Mouse (Mus musculus): ENCODE data around the gene Cnmd. TPM values are rescaled to one million over a fixed set of nuclear protein-coding genes. Genes with fewer than 3 reads are reported as not detected.

The Cnmd gene
- total RNA-seq, 2 experiments from 2014 or later = 0.62 to 0.81 TPM

DNA sequence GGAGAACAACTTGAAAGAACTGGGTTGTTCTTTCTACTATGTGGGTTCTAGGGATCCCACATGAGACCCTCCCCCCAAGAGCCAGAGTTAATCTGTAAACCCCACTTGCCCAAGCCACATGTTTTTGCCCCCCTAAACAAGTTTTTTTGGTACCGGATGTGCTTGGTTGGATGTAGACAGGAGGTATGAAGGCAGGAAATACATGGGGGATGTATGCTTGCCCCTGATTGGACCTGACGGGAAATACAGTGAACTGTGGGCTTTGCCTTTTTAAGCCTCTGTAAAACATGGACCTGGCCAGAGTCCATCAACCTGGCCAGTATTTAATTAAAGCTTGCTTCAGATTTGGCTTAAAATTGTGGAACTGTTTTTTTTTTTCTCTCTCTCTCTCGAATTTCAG is 12.3 kb downstream of the Cnmd start:
- no peak for DNase-seq (ENCODE audit: low spot score)
- intact Hi-C loops (cut with DNase I) = no loop called here

DNA sequence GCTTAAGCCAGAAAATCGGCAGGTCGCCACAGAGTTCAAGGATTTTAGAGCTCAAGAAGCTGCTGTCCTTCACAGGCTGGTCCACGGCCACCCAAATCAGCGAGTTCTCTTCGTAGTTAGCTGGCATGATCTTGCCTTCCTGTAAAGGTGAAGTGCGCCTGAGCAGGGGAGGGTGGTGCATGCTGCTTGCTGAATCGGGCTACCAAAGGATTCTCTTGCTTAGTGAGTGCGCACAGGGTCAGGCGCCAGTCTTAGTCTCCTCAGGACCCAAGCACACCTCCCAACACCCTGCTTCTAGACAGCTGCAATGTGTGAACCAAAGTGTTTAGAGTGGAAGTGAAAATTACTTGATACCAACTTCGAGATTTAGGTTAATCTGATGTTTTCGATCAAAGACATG is 16.6 kb downstream of the Cnmd start:
- no peak for DNase-seq (ENCODE audit: low spot score)
- intact Hi-C loops (cut with DNase I) = no loop called here

DNA sequence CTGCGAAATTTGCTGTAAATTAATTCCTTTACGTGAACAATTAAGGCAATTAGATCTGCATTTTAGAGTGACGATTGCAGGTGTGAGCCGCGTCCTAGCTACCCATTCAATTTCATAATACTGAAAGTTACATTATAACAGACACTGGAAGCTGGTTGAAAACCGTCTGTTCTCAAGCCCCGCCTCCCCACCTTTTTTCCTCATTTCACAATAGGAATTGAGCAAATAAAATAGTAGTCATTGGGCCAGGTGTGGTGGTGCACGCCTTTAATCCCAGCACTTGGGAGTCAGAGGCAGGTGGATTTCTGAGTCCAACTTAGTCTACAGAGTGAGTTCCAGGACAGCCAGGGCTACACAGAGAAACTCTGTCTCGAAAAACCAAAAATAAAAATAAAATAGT is 19.9 kb downstream of the Cnmd start:
- DNase-seq (ENCODE audit: low spot score) = no peak
- intact Hi-C loops (cut with DNase I) = no loop called here

DNA sequence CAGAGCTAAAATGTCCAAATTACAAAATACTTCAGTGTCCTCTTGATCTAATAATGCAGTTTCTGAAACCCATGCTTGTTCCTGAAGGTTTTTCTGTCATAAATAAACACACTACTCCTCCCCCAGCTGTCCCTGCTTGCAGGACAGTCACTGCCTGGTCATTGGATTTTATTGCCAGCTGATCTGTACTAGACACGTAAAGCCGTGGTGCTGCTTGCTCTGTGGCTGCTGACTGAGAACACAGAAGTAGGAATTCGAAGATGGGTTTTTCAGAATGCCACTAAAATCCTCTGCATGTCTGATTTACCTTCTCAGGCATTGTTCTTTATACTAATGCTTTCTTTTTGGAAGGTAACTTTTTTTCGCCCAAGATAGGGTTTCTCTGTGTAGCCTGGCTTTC is 25.2 kb downstream of the Cnmd start:
- intact Hi-C loops (cut with DNase I) = no loop called here
- no peak for DNase-seq (ENCODE audit: low spot score)

DNA sequence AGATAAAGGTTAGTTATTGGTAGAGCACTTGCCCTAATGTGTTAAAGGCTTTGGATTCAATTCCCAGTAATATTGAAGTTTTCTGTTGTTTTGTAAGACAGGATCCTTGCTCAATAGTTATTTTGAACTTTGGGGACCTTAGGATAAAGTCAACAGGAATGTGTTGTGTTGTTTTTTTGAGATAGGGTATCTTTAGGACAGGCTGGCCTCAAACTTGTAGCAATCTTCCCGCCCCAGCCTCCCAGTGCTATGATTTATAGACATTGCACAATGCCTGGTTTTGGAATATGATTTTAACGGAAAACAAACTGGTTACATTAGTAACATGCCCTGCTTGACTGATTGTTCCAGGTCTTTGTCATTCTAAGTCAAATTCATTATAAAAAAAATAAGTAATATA is 28.8 kb downstream of the Cnmd start:
- DNase-seq (ENCODE audit: low spot score) = no peak
- intact Hi-C loops (cut with DNase I) = no loop called here

DNA sequence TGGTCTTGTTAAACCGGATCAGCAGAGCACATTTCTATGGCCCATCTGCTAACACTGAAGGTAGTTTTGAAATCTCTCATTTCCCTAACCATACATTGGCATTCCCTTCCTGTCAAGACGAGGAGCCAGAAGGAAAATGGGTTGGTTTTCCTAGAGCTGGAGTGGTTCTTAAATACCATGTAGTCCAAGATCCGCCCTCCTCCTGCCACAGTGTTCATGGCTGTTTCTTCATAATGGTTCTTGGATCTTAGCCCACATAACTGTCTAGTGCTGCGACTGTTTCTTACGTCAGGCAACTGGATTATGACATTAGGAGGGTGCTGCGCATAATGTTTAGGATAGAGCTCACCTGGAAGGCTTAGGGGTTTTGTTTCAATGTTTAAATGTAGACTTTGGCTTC is 29.6 kb downstream of the Cnmd start:
- intact Hi-C loops (cut with DNase I) = no loop called here

DNA sequence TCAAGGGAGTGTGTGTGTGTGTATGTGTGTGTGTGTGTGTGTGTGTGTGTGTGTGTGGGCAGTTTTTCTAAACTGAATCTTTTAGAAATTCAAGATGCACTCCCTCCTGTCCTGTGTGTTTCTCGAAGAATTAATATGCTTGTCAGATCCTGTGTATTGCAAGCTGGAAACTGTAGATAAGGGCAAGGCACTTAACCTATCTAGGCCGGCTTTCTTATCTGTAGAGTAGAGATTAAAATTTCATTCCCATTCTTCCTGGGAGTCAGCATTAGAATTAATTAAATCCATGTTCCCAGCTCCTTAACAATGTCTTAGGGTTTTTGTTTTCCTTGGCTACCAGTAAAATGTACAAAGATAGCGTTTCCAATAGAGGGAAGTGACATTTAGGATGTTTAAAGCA is 40.8 kb downstream of the Cnmd start:
- DNase-seq (ENCODE audit: low spot score) = no peak
- intact Hi-C loops (cut with DNase I) = loop anchor here (2.0 kb wide), 1 partner anchor 38 kb away; no protein-coding TSS in a partner anchor

More for the DNA sequence above, 29.6 kb downstream of the Cnmd start:
- no peak for DNase-seq (ENCODE audit: low spot score)

DNA sequence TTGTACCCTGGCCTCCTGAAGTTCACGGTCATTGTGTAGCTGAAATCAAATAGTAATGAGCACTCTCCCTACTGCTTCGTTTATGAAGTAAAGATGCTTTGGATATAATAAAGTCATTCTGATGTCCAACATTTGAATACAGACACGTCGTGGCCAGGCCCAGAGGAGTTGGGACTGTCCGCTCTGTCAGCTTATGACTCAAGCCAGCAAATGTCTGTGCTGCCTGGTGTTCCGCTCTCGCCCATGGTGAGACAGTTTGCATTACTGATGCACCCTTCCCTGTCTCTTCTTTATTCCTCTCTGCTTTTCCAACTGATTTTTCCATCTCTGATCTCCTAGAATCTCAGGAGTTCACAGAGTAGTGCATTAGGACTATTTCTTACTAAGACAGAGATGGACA is 42.2 kb downstream of the Cnmd start:
- DNase-seq (ENCODE audit: low spot score) = no peak
- intact Hi-C loops (cut with DNase I) = loop anchor here (2.0 to 10.0 kb wide), 2 partner anchors 39 to 295 kb away; no protein-coding TSS in a partner anchor

DNA sequence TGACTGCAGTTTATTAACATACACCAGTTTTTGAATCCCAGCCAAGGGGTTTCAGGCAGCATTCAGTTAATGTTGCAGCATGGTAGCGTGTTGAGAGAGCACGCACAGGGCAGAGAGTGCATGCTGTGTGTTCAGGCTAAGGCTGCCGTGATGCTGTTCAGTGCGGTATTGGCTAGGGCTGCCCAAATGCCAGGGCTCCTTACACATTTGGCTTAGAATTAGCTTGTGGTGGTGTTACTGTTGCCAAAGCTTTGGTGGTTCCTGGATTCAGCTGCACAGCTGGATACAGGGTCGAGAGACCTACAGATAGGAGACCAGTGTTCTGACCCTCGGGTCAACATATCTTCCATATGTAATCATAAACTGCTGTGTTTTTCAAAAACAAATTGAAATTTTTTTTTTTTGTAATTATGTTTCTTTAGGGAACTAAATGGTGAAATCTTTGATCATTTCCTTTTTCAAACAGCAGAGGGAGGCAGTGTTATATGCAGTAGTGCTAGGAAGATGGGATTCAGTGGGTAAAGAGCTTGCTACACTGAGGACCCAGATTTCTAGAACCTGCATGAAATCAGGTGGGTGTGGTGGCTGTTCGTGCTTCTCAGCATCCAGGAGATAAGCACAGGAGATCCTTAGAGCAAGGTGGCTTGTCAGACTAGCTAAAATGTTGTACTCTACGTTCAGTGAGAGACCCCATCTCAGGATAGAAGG is 44.7 kb downstream of the Cnmd start:
- DNase-seq (ENCODE audit: low spot score) = no peak
- intact Hi-C loops (cut with DNase I) = loop anchor here (1.0 to 10.0 kb wide), 2 partner anchors 120 to 298 kb away; no protein-coding TSS in a partner anchor

DNA sequence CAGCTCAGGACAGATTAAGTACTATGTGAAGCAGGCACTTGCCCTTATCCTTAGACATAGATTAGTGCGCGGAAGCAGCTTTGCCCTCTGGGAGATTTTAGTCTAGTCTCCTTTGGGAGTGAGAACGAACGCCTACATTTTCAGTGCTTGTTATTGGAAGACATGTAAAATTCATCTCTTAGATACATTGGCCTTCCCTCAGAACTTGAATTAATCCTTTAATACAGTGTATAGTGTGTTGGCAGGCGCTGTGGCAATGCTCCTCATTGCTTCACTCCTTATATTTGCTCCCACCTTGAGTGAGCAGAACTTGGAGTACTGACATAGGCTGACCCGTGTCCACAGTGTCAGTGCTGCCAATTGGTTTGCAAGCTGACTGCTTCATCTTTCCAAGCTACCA is 53.7 kb downstream of the Cnmd start:
- intact Hi-C loops (cut with DNase I) = no loop called here
- DNase-seq (ENCODE audit: low spot score) = no peak

DNA sequence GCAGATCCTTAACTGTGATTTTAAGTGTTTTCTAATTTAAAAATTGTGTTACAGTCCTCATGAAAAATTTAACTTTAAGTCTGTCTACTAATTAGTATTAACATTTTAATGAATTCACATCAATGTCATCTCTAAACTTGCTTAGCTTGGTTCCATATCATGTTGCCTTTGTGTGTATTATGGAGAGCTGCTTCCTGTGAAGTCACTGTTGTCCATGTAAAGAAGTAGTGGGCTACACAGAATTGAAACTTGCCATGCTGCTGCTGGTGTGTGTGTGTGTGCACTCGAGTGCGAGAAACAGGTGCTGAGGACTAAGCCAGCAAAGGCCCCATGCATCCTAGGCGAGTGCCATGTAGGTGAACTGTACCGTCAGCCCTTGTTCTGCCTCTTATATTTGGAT is 54.6 kb downstream of the Cnmd start:
- no peak for DNase-seq (ENCODE audit: low spot score)
- intact Hi-C loops (cut with DNase I) = no loop called here

DNA sequence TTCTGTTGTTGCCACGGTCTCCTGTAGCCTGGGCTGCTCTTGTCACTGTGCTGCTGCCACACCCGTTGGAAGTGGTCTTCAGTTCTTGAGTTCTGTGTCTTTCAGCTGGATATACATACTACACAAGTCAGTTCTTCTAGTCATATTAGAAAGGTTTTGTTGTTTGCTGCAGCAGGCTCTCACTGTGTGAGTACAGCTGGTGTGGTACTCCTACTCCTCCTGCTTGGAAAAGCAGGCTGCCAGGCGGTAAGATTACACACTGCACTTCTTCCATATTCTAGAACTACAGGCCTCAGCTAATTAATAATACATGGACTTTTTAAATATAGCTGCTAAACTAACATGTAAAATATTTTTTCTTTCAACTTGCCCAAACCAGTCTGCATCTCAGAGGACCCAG is 55.1 kb downstream of the Cnmd start:
- no peak for DNase-seq (ENCODE audit: low spot score)
- intact Hi-C loops (cut with DNase I) = no loop called here

DNA sequence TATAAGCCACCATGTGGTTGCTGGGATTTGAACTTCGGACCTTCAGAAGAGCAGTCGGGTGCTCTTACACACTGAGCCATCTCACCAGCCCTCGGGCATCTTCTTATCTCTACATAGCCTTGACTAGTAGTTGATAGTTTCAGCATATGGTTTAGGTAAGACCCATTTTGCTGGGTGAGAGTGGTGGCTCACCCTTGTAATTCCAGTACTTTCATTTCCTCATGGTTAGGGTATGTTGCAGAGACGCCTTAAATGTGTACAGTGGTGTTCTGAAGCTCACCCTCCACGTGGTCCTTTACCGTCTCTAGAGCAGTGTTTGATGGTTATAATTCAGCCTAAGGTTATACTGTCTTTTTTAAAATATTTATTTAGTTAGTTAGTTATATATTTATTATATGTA is 55.6 kb downstream of the Cnmd start:
- intact Hi-C loops (cut with DNase I) = no loop called here

DNA sequence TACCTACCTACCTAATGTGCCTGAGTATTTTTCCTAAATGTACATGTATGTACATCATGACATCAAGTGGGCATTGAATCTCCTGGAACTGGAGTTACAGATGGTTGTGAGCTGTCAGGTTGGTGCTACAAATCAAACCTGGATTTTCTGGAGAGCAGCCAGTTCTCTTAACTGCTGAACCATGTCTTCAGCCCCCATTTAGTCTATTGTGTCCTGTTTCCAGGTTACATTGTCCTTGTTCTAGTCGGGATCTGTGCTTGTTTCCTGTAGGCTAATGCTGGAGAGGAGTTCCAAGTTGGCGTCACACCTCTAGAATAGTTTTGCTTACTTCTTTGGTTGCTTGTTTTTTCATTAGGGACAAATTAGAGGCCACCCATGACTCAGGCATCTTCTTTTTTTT is 56.1 kb downstream of the Cnmd start:
- intact Hi-C loops (cut with DNase I) = no loop called here

More for the DNA sequence above, 55.6 kb downstream of the Cnmd start:
- DNase-seq (ENCODE audit: low spot score) = no peak

DNA sequence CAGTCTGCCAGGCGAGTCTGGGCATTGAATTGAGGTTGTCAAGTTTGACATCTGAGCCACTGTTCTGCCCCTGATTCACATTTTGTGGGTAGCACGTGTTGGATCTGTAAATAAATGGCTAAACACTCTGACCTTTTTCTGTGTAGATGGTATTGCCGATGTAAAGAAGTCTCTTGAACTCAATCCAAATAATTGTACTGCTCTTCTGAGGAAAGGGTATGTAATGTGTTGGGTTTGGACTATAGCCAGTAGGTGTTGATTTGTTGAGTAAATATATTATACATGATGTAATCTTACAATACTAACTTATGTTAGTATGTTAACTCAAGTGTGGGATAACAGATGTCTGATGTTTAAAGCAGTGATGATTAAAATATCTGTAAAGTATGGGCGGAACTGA is 65.4 kb downstream of the Cnmd start:
- intact Hi-C loops (cut with DNase I) = no loop called here
- DNase-seq (ENCODE audit: low spot score) = no peak

More for the DNA sequence above, 56.1 kb downstream of the Cnmd start:
- no peak for DNase-seq (ENCODE audit: low spot score)

DNA sequence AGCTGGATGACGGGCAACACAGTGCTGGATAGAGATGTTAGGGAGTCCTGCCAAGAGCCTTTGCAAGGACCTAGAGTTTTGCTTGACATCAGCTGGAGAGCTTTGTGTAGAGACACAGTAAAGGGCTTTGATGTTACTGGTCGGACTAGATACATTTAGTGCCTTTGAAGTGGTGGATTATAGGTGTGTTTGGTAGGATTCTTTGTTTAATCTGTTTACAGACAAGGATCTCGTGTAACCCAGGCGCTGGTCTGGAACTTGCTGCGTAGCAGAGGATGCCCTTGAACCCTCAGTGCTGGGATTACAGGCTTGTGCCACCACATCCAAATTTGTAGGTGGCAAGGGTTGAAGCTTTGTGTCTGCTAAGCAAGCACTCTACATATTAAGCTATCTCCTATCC is 67.9 kb downstream of the Cnmd start:
- DNase-seq (ENCODE audit: low spot score) = no peak
- intact Hi-C loops (cut with DNase I) = no loop called here

DNA sequence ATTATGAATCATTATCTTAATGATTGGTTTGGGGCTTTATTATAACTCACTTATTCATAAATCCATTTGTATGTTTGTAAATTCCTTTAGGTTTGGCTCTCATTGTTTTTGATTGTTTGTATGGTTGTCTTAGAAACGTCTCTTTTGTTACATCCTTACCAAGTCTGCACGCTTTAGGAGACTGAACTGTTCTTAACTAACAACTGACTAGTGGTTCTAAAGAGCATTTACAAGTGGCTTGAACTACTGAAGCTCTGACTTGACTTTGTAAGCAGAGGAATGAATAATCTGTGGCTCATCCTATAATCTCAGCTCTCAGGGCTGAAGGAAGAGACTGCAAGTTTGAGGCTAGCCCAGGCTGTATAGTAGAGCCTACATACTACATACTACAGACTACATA is 70.4 kb downstream of the Cnmd start:
- intact Hi-C loops (cut with DNase I) = no loop called here
- no peak for DNase-seq (ENCODE audit: low spot score)

DNA sequence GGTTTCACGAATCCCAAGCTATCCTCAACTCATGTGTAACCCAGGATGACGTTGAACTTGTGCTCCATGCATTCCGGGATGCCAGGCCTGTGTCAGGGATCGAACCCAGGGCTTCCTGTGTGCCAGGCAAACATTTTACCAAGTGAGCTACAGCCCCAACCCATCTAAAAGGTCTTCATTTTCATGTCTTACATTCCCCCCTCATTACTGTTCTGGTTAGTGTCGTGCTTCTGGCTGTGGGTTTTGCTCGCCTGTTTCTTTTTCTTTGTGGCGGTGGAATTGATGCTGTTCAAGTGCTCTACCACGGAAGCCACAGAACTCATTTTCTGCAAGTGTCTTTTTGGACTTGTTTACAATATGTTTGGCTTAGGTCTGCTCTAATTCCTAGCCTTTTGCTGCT is 71.1 kb downstream of the Cnmd start:
- no peak for DNase-seq (ENCODE audit: low spot score)
- intact Hi-C loops (cut with DNase I) = no loop called here

DNA sequence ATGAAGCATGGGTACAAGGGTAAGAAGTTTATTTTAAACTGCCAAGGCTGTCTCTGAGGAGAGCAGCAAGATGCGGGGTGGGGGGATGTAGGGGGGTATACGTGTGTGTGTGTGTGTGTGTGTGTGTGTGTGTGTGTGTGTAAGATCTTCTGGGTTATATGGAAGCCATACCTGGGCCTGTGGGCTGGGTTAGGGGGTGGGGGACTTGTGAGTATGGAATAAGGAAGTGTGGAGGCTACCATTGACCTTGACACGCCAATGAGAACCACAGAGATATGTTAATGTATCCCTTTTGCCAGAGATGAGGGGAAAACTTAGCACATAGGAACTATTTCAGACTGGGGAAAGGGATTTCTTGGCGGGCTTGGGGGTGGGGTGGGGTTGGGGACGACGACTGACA is 72.6 kb downstream of the Cnmd start:
- no peak for DNase-seq (ENCODE audit: low spot score)
- intact Hi-C loops (cut with DNase I) = no loop called here

DNA sequence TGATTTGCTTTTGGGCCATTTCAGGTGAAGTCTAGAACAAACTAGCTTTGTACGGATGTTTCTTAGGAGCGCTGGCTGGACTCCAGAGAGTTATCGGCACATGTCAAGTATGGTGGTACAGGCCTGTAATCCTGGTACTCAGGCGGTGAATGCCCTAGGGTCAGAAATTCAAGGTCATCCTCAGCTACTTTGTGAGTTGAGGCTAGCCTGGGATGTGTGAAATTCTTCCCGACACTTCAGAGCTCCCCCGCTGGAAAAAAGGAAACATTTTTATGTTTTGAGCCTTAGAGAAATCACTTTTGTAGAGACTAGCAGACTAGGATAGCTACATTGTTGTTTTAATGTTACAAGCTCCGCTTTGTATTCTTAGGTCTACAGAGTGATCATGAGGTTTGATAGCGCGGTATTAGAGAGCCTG is 73.4 kb downstream of the Cnmd start:
- no peak for DNase-seq (ENCODE audit: low spot score)
- intact Hi-C loops (cut with DNase I) = no loop called here

DNA sequence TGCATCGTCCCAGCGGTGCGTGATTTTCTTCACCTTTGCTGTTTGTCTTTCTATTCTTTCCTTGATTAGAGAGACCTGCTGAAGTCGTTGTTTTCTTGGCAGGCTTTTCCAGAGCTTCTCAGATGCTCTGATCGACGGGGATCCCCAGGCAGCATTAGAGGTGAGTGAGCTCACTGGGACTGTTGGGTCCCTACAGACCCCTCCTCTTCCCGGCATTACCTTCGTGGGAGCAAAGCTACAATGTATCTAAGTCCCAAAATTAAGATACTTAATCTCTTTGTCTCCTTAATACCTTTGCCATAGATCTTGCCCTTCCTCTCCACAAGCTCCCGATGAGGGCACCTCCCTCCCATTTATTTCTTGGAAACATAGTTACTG is 74.1 kb downstream of the Cnmd start:
- no peak for DNase-seq (ENCODE audit: low spot score)
- intact Hi-C loops (cut with DNase I) = no loop called here

All from heart, postnatal 25 days (tissue).